Mouse (Mus musculus) limb, embryonic 14.5 days (tissue): ENCODE data around the gene Galnt18. TPM values are rescaled to one million over a fixed set of nuclear protein-coding genes. Genes with fewer than 3 reads are reported as not detected.

Source experiments
- ATAC-seq: fragments of 200-750 bp; cut with Nextera tagmentation; 2 replicates; pipeline ENCODE4 v1.8.0; 2017; ENCODE audit warnings: low read depth, moderate number of reproducible peaks, moderate TSS enrichment; ENCODE audit not compliant: low FRiP score
- DNase-seq: peaks from one replicate; pipeline ENCODE4 v3.0.0-alpha.2; 2015; ENCODE audit warnings: low spot score
- H3K27ac ChIP-seq: fragments of 300-500 bp; sonication (generic); replicated peaks from 2 replicates; pipeline ENCODE4 v1.5.1; 2014; ENCODE audit warnings: low read depth, mild to moderate bottlenecking, low read length, moderate library complexity, mixed read lengths
- H3K27me3 ChIP-seq: fragments of 300-500 bp; sonication (generic); 2 replicates; pipeline ENCODE4 v1.6.1; 2014; ENCODE audit warnings: low read length, mixed read lengths; ENCODE audit not compliant: control insufficient read depth, insufficient read depth
- H3K36me3 ChIP-seq: fragments of 300-500 bp; sonication (generic); 2 replicates; pipeline ENCODE4 v1.6.1; 2014; ENCODE audit warnings: mild to moderate bottlenecking, low read length, moderate library complexity, mixed read lengths; ENCODE audit not compliant: control insufficient read depth, insufficient read depth
- H3K4me1 ChIP-seq: fragments of 300-500 bp; sonication (generic); 2 replicates; pipeline ENCODE4 v1.6.1; 2014; ENCODE audit warnings: antibody characterized with exemption, low read length, mixed read lengths; ENCODE audit not compliant: control insufficient read depth, insufficient read depth
- H3K4me2 ChIP-seq: fragments of 300-500 bp; sonication (generic); replicated peaks from 2 replicates; pipeline ENCODE4 v1.6.1; 2014; ENCODE audit warnings: low read depth, mild to moderate bottlenecking, low read length, moderate library complexity; ENCODE audit not compliant: severe bottlenecking
- H3K4me3 ChIP-seq: fragments of 300-500 bp; sonication (generic); replicated peaks from 2 replicates; pipeline ENCODE4 v1.5.1; 2014; ENCODE audit warnings: low read length
- H3K9ac ChIP-seq: fragments of 300-500 bp; sonication (generic); 2 replicates; pipeline ENCODE4 v1.6.1; 2014; ENCODE audit warnings: mild to moderate bottlenecking, low read depth, low read length, moderate library complexity; ENCODE audit not compliant: severe bottlenecking
- H3K9me3 ChIP-seq: fragments of 300-500 bp; sonication (generic); 2 replicates; pipeline ENCODE4 v1.6.1; 2016; ENCODE audit warnings: low read length; ENCODE audit not compliant: control insufficient read depth
- POLR2A ChIP-seq: fragments of 200-500 bp; IDR thresholded peaks from 2 replicates; pipeline ENCODE4 v1.8.0; 2012; ENCODE audit warnings: inconsistent platforms, mild to moderate bottlenecking, moderate library complexity, borderline replicate concordance; ENCODE audit not compliant: insufficient read depth, insufficient read length; ENCODE audit errors: extremely low read depth
- WGBS: fragments of 180-500 bp; shearing (Covaris S2); extraction: QIAGEN DNeasy Blood & Tissue Kit; methylation state at CpG from one replicate; pipeline ENCODE4 v1.1.7; 2014; 5-methylcytosine and 5-hydroxymethylcytosine counted together
- polyA plus RNA-seq, 2 experiments: library from polyadenylated mRNA; depleted of rRNA in 1 of 2; stranded (reverse) in 1 of 2; unstranded in 1 of 2; fragments of >200 nt; fragmentation: Nextera tagmentation in 1 of 2; extraction: Ambion mirVana in 1 of 2; gene quantifications; 2 replicates each; pipeline versions ENCODE4 v1.2.1 to v1.2.3; 2012 to 2014

Galnt18 gene
- polyA plus RNA-seq, 2 experiments, result 19.1 to 24.7 TPM

DNA sequence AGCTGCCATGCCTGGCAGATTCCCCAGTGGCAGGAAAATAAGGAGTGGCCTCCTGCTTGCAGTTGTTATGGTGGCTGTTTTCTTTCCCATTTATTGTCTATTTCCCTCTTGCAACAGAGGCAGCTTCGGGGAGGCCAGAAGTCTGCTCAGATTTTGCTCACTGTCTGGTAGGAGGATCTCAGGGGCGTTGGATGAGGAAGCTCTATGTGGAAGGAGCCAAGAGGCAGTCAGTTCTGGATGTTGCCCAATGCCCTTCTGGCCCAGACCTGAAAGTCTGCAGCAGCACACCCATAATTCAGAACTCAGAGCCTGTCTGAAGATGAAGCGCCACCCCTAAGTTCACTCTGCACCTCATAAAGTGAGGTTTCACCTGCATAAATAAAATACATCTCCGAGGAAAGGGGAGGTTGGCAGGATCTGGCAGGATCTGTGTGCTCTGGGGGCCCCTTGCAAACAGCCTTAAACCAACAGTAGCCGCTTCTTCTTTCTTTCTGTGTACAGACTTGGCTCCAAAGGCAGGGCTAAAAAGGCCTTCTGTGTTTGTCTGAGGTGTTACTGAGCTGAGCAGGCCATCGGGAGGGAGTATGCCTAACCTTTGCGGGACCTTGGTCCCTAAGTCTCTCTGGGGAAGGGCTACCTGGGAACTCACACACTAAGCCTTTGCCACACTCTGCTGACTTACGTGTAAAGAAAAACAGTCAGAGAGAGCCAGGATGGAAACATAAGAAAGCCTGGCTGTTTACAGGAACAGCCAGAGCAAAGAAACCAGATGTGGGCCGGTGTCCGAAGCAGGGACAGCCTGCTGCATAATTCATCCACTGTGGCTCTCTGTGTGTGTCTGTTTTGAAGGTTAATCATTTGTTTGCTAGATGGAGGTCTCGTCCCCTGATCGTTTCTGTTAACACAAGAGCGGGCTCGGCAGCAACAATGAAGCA is 116.4 kb downstream of the Galnt18 start:
- Histone ChIP-seq H3K9ac (no peak overlapping the region), H3K27me3 (no peaks in the 10 kb centered on the region), H3K4me1 (peaks cover 21% of the 10 kb centered on the region), H3K27ac (peak overlapping the region; percentile 50), H3K9me3 (no peaks in the 10 kb centered on the region), H3K36me3 (no peaks in the 10 kb centered on the region), H3K4me3 (no peak overlapping the region), H3K4me2 (no peak overlapping the region)
- DNase-seq, result peak; percentile 39
- no peak for TF ChIP-seq POLR2A
- ATAC-seq, result peak; percentile 73
- WGBS, result 36% methylated on average over 14 of the region's 14 CpGs

DNA sequence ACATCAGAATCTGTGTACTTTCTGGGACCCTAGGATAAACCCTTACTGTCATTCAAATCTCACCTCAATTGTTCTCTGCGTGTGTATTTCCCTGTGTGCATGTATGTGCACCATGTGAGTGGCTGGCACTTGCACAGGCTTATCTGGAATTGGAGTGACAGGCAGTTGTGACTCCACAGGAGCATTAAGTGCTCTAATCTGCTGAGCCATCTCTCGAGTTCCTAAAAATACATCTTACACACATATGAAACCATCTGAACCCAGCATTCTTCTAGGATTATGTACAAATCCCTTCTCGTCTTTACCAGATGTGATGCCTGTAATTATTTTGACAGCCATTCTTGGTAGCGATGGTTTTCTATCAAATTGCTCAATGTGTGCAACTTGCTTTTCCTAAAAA is 121.2 kb downstream of the Galnt18 start:
- WGBS, result 73% methylated on average over 4 of the region's 4 CpGs
- peaks cover 9% of the 10 kb centered on the region for H3K4me1 ChIP-seq
- no peaks in the 10 kb centered on the region for H3K9me3 ChIP-seq
- no peak overlapping the region for H3K27ac ChIP-seq
- no peaks in the 10 kb centered on the region for H3K36me3 ChIP-seq
- H3K27me3 ChIP-seq, result no peaks in the 10 kb centered on the region
- TF ChIP-seq POLR2A, result no peak
- DNase-seq, result no peak
- H3K4me2 ChIP-seq, result no peak overlapping the region
- no peak overlapping the region for H3K4me3 ChIP-seq
- no peak overlapping the region for H3K9ac ChIP-seq
- 0 out of 2 replicates have a peak, but pooled peaks have one; percentile 34 for ATAC-seq

DNA sequence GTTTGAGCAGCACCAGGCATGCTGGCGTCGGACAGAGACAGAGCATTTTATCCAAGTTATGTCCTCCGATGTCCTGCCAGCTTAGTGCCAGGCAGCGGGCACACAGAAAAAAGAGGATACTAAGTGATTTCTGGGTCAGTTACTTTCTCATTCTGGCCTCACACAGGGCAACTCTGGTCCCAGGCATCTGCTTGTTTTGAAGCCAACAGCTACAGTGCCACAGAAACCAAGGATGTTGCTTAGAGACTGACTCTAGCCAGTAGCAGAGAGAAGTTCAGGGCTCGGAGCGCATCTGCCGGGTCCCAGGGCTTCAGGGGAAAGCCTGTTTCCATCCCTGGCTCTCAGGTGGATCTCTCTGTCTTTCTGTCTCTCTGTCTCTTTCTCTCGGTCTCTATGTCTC is 124.8 kb downstream of the Galnt18 start:
- Histone ChIP-seq H3K27ac (no peak overlapping the region), H3K9ac (no peak overlapping the region), H3K27me3 (no peaks in the 10 kb centered on the region), H3K4me1 (no peaks in the 10 kb centered on the region), H3K36me3 (no peaks in the 10 kb centered on the region), H3K4me3 (no peak overlapping the region), H3K9me3 (no peaks in the 10 kb centered on the region), H3K4me2 (no peak overlapping the region)
- TF ChIP-seq POLR2A, result no peak
- ATAC-seq (no peak), DNase-seq (no peak)
- 90% methylated on average over 8 of the region's 8 CpGs for WGBS

DNA sequence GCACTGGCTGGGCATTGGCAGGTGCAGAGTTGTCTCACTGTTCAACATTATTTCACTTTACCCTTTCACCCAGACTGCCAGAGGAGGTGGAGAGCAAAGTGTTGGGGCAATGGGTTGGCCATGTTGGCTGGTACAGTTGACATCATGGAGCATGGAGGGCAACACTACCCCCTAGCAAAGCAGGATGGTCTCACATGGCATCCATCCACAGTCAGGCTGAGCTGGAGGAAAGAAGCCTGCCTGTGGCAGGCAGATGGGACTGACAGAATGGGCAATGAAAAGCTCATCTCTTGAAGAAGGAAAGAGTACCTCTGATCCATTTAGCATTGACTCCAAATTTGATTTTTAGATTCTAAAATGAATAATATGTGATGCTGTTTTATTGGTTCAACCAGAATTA is 125.3 kb downstream of the Galnt18 start:
- no peak overlapping the region for H3K4me2 ChIP-seq
- H3K9ac ChIP-seq, result no peak overlapping the region
- ATAC-seq (no peak), DNase-seq (no peak)
- no peak overlapping the region for H3K27ac ChIP-seq
- TF ChIP-seq POLR2A, result no peak
- no peak overlapping the region for H3K4me3 ChIP-seq
- no peaks in the 10 kb centered on the region for H3K4me1 ChIP-seq
- H3K9me3 ChIP-seq, result no peaks in the 10 kb centered on the region
- H3K36me3 ChIP-seq, result no peaks in the 10 kb centered on the region
- no peaks in the 10 kb centered on the region for H3K27me3 ChIP-seq

GRCm38 (mm10) chr7:111644362-111644761 is 135.4 kb downstream of the Galnt18 start:
- no peaks in the 10 kb centered on the region for H3K27me3 ChIP-seq
- no peaks in the 10 kb centered on the region for H3K9me3 ChIP-seq
- H3K27ac ChIP-seq, result no peak overlapping the region
- no peak for ATAC-seq
- no peak for TF ChIP-seq POLR2A
- no peak for DNase-seq
- no peaks in the 10 kb centered on the region for H3K4me1 ChIP-seq
- H3K4me2 ChIP-seq, result no peak overlapping the region
- no peak overlapping the region for H3K4me3 ChIP-seq
- no peaks in the 10 kb centered on the region for H3K36me3 ChIP-seq
- H3K9ac ChIP-seq, result no peak overlapping the region
